8 mouse cellular contexts compared by ENCODE assay signal in the genomic region with DNA sequence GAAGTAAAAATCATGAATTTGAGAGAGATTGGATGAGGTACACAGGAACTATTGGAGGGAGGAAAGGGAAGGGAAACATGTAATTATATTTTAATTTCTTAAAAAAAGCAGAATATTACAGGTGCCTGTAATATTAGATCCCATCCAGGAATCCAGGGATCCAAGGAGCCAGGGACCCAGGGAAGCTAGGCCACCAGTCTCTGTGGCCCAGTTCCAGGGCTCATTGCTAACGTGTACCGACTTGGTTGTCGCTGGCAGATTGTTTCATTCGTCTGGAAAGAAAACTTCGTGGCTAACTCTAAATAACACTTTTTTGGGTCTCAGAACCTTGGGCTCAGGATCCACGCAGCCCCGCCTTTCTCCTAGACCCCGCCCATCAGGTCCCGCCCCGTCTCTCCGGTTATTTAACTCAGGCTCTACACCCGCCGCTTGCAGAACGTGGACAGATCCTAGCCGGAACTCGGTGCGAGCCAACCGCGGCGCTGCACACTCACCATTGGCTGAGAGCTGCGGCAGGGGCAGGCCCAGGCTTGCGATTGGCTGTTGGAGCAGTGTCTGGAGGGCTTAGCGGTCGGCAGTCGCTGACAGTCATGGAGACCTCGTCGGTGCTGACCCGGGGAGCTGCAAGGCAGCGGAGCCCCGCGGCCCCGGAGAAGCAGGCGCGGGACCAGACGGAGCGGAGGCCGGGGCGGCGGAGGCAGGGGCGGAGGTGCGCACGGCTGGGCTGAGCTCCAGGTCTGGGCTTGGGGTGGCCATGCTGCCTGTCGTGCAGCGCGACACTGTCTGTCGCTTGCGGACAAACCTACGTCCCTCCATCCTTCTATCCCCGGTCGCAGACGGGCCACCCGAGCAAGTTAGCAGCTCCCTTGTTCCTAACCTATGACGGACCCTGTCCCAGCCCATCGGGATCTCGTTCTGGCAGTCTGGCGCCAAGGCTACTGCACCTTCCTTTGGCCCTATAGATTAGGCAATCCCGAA. TPM values are rescaled to one million over a fixed set of nuclear protein-coding genes. Genes with fewer than 3 reads are reported as not detected.
DNase-seq lines count a peak whose midpoint lies in the region; ATAC-seq and TF ChIP-seq lines count a peak whose summit lies in the region.

A gene (plus strand): TSS at position 434 of the 978 bp plus-strand sequence.

- in situ Hi-C loops in ES-E14 (cut with MboI; ENCODE audit: low sequenced_read_pairs in 2 of 2, unreplicated experiment in 2 of 2): no loop called here

- peaks cover 7% of the 10 kb centered on the region for H3K36me3 ChIP-seq in ES-E14 (ENCODE audit: control insufficient read depth, insufficient read depth, low read length, poor library complexity, severe bottlenecking)
- no peaks in the 10 kb centered on the region for H3K36me3 ChIP-seq in forebrain, embryonic 15.5 days

- H3K4me2 ChIP-seq in forebrain, embryonic 15.5 days (replicated peaks): peak within 1 kb of the TSS; percentile 83

- peaks cover 10 to 20% of the 10 kb centered on the region in 2 experiments; a peak in 3 of 4 replicates for H3K4me1 ChIP-seq in ES-E14 (ENCODE audit: control insufficient read depth in 2 of 2, insufficient read depth in 2 of 2, low read length in 2 of 2, poor library complexity in 1 of 2)
- H3K4me1 ChIP-seq in forebrain, embryonic 15.5 days: peaks cover 12% of the 10 kb centered on the region
- H3K4me1 ChIP-seq in lung, adult 2 months (ENCODE audit: control insufficient read depth, insufficient read depth, low read length): 0 out of 2 replicates have a peak, but pooled peaks cover 3% of the 10 kb centered on the region

- 1% methylated on average over 57 of the region's 57 CpGs for WGBS in forebrain, embryonic 15.5 days
- WGBS in lung, adult 2 months: under 1% methylated on average over 57 of the region's 57 CpGs

- peak; percentile 100 for ATAC-seq in forebrain, embryonic 15.5 days (replicated peaks)
- ATAC-seq in neutrophil, adult 5-6 weeks (ENCODE audit: extremely low read depth, insufficient number of reproducible peaks, low FRiP score, poor library complexity, severe bottlenecking): peak; percentile 96

- peak; percentile 93 for DNase-seq in ES-E14 (ENCODE audit: low read depth, low spot score)
- DNase-seq in cerebellum, adult 11-12 months: peak; percentile 95
- peak; percentile 97 for DNase-seq in heart, postnatal 25 days (ENCODE audit: low spot score)
- DNase-seq in layer of hippocampus, adult 18-20 months (ENCODE audit: low spot score in 2 of 2): peak; percentile 95 to 98
- peak; percentile 92 for DNase-seq in lung, adult 2 months
- DNase-seq in thymus, adult 18-20 months: peak; percentile 96

- intact Hi-C loops in heart, postnatal 25 days (cut with DNase I): no loop called here

- peak within 1 kb of the TSS; percentile 91 to 95 for H3K4me3 ChIP-seq in ES-E14 (ENCODE audit: insufficient read depth in 1 of 2, low read depth in 1 of 2, low read length in 2 of 2, poor library complexity in 1 of 2, severe bottlenecking in 1 of 2)
- peak within 1 kb of the TSS; percentile 72 for H3K4me3 ChIP-seq in forebrain, embryonic 15.5 days
- peak within 1 kb of the TSS; percentile 65 for H3K4me3 ChIP-seq in lung, adult 2 months (replicated peaks; ENCODE audit: extremely low read depth, low read depth, low read length)

- H3K27ac ChIP-seq in ES-E14 (ENCODE audit: insufficient read depth, low read depth, low read length, poor library complexity, severe bottlenecking): no peak within 1 kb of the TSS
- 0 out of 2 replicates have a peak within 1 kb of the TSS, but pooled peaks have one; percentile 35 for H3K27ac ChIP-seq in forebrain, embryonic 15.5 days (replicated peaks)

- peak within 1 kb of the TSS; percentile 83 for H3K9ac ChIP-seq in ES-E14 (ENCODE audit: insufficient read depth, low read depth, low read length, poor library complexity, severe bottlenecking)
- H3K9ac ChIP-seq in forebrain, embryonic 15.5 days (replicated peaks): peak within 1 kb of the TSS; percentile 63

- no peak for TF ChIP-seq CTCF in lung, adult 2 months (IDR thresholded peaks at IDR 0.05; ENCODE audit: insufficient read depth, low read length)

- H3K27me3 ChIP-seq in forebrain, embryonic 15.5 days: no peaks in the 10 kb centered on the region

- peak; percentile 82 for TF ChIP-seq POLR2A in lung, adult 2 months (IDR thresholded peaks at IDR 0.05; ENCODE audit: borderline replicate concordance, extremely low read depth, low read depth, low read length)

- H3K9me3 ChIP-seq in ES-E14 (ENCODE audit: control insufficient read depth, insufficient read depth, low read depth, low read length): no peaks in the 10 kb centered on the region
- H3K9me3 ChIP-seq in forebrain, embryonic 15.5 days: no peaks in the 10 kb centered on the region

TF ChIP-seq in ES-E14, 5 proteins besides CTCF, POLR2A, EP300 and RAD21:
- TF ChIP-seq ZNF384 (IDR thresholded peaks at IDR 0.05; ENCODE audit: low read depth, low read length) (no peak), CHD2 (IDR thresholded peaks at IDR 0.05; ENCODE audit: low read depth, low read length) (0 out of 2 replicates have a peak, but pooled peaks have one; percentile 25)

RNA-seq across cellular contexts. Expression of the gene that starts here (rescaled TPM):
- 10.8 and 16.2 TPM in 2 replicates for total RNA-seq in ES-E14 (2012; rRNA removed)
- polyA plus RNA-seq in forebrain, embryonic 15.5 days (2015; fragmentation: Nextera tagmentation; extraction: Ambion mirVana): 5.3 and 6.8 TPM in 2 replicates
- total RNA-seq in heart, postnatal 25 days (2021): 1 to 10 TPM; 5.7 to 6.3 TPM
- total RNA-seq in layer of hippocampus, adult 18-20 months (2021): 10 to 100 TPM; 11.8 to 16.2 TPM
- 12.9 and 17.0 TPM in 2 replicates for polyA plus RNA-seq in lung, adult 2 months (2012; rRNA removed)
- total RNA-seq in neutrophil, adult 5-6 weeks (2017): 3.0 and 4.8 TPM in 2 replicates
